Mouse (Mus musculus): Measurements from ENCODE around the gene Nppc.

Gene Nppc

DNA sequence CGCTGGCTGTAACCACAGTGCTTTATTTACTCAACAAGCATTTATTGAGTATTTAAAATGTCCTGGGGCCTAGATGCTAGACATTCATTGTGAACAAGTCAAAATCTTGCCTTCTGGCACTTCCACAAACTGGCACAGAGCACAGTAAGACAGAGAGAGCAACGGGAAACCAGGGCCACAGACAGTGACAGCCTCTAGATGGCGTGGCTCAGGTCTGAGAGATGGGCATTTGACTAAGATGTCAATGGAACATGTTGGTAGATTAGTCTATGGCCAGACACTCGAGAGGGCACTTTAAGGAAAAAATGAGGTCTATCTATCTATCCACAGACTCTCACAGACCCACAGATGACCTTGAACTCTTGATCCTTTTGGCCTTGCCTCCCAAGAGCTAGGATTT lies 17.7 kb downstream of the Nppc start:
- no peak for DNase-seq (ENCODE audit: low read depth, low spot score)

DNA sequence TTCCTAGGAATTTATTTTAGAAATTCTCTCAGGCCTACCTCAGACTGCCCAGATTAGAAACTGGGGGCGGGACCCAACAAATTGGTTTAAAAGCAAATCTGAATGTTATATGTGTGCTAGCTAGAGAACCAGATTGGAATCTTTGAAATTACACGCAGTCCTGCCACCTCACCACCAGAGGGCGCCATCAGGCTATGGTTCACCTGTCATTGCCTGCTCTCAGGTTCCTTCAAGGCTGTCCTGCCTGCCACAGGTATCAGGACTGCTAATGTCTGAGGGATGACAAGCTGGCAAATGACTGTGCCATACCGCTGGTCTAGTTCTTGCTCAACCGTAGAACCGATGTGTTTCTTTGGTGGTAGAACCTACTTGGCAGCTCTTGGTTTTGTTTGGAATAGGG lies 20.1 kb downstream of the Nppc start:
- DNase-seq (ENCODE audit: low read depth, low spot score) = peak; percentile 69

GRCm38 (mm10) chr1:86647517-86647916 lies 22.9 kb downstream of the Nppc start:
- peak; percentile 67 for DNase-seq (ENCODE audit: low read depth, low spot score)

- no peak for DNase-seq (ENCODE audit: low read depth, low spot score)
These were observed 27.1 kb downstream of the Nppc start for GRCm38 (mm10) chr1:86643101-86643809.

DNA sequence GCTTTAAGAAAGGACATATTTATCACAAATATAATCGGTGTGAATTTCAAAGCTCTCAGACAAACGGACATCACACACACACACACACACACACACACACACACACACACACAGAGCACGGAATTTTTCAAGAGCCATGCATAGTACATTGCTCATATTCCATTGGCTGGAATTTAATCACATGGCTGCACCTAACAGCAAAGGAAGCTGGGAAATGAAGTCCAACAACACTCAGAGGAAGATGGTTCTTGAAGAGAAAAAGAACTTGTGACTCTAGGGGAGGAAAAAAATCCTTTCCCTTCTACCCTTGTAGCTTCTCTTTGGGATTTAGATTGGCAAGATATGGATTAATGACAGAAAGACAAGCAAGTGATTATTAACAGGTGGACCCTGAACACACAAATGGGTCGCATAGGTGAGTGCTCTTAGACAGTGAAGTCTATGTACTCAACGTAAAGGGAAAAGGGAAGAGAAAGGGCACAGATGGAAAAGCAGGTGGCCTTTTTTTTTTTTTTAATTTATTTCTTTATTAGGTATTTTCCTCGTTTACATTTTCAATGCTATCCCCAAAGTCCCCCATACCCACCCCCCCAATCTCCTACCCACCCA lies 35.5 kb downstream of the Nppc start:
- DNase-seq (ENCODE audit: low read depth, low spot score) = peak; percentile 74

DNA sequence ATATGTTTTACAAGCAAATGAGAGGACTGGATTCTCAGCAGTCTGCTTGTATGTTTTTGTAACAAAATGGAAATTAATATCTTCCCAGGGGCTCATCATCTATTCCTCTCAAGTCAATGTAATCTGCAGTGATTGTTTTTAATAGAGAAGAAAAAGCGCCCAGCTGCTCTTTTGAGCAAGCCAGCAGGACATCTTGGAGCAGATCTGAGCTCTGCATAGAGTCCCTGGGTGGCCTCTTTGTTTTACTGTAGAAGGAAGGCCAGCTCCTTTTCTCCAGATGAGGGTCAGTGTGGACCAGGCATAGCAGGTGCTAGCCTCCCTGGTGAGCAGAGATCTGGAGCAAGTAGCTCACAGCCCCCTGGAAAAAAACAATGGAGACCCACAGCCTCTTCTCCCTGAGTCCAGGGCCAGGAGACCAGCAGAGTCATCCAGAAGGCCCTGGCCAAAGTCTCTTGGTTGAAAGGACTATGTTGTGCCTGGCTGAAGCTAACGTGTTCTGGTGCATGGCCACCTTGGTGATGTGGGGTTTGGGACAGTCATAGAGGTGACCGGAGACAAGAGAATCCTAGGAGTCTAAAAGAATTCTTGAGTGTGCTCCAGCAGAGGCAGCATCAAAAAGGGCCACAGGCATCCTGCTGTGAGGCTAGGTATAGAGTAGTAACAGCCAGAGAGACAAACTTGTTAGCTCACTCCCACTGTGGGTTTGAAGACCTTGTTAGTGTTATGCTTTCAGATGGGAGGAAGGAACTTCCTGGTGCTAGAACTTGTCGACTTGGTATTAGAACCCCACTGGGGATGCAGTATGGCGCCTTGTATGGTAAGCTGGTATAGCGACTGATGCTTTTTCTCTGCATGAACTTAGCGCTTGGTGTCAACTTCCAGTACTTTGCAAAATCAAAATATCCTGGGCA lies 36.3 kb downstream of the Nppc start:
- peak; percentile 20 for DNase-seq (ENCODE audit: low read depth, low spot score)

- no peak for DNase-seq (ENCODE audit: low read depth, low spot score)
These were observed 36.9 kb downstream of the Nppc start for GRCm38 (mm10) chr1:86633434-86633833.

DNA sequence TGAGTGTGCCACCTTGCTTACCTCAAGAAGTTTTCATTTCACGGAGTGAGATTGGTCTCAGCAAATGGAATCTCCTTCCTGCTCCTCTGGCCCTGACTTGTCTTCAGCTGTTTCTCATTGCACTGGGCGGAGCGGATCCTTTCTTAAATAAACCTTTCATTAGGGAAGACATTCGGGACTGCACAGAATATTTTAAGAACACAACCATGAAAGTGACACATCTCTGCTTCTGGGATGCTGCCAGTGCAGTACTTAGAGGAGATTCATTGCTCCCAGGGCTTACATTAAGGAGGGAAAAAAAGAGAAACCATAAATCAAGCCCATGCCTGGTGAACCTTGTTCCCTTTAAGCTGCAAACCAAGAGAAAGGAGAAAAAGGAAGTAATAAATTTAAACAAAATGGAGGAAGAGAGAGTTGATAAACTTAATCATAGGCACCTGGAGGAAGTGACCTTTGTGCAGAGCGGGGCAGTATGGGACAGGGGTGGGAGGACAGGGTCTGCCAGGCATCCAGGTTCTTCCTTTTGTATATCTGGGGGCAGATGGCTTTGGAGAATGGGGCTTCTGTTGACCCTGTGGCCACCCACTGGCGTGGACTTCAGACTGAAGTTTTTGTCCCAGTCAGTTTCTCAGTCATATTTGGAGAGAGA lies 37.5 kb downstream of the Nppc start:
- DNase-seq (ENCODE audit: low read depth, low spot score) = no peak

DNA sequence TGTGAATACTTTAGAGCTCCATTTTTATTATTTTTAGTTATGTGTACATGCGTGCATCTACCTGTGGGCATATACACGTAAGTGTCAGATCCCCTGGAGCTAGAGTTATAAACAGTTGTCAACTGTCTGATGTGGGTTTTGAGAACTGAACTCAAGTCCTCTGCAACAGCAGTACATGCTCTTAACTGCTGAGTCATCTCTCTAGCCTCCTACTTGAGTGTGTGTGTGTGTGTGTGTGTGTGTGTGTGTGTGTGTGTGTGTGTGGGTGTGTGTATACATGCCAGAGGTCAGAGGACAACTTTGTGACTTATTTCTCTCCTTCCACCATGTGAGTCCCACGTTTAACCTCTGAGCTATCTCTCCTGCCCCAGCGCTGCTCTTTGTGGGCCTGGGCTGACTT lies 39.8 kb downstream of the Nppc start:
- no peak for DNase-seq (ENCODE audit: low read depth, low spot score)

GRCm38 (mm10) chr1:86629936-86630335 lies 40.4 kb downstream of the Nppc start:
- no peak for DNase-seq (ENCODE audit: low read depth, low spot score)

DNA sequence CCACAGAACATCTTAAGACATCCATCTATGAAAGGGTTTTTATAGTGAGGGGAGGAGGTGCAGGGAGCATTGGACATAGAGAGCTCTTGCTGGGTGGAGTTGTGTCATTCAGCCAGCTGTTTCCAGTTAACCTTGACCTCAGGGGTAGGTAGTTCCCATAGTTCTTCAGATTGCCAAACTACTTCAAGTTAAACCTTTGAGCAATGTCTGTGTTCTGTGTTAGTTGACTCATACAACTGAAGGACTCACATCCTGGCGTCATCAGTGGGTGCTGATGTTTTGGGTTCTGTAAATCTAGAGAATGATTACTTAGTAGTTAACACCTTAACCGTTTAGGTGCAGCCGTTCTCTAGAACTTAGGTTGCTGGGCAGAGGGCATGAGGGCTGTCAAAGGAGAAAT lies 42.1 kb downstream of the Nppc start:
- no peak for DNase-seq (ENCODE audit: low read depth, low spot score)

GRCm38 (mm10) chr1:86623001-86624000 lies 47.1 kb downstream of the Nppc start:
- peak; percentile 14 for DNase-seq (ENCODE audit: low read depth, low spot score)

DNA sequence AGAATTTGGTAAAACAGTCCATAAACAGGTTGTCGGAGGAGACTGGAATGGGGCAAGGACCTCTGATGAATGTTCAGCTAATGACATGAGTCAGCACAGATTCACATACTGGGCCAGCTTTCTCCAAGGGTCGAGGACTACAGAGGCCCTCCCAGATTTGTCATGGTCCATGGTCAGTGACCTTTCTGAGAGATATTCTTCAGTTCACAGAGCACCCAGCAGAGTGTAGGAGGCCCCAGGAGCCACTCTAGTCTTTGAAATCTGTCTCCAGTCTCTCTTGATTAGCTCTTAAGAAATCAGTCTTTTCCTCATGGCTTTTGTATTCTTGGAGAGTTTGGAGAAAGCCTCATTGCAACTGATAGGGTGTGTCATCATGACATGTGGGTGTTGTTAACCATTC lies 48.1 kb downstream of the Nppc start:
- no peak for DNase-seq (ENCODE audit: low read depth, low spot score)

DNA sequence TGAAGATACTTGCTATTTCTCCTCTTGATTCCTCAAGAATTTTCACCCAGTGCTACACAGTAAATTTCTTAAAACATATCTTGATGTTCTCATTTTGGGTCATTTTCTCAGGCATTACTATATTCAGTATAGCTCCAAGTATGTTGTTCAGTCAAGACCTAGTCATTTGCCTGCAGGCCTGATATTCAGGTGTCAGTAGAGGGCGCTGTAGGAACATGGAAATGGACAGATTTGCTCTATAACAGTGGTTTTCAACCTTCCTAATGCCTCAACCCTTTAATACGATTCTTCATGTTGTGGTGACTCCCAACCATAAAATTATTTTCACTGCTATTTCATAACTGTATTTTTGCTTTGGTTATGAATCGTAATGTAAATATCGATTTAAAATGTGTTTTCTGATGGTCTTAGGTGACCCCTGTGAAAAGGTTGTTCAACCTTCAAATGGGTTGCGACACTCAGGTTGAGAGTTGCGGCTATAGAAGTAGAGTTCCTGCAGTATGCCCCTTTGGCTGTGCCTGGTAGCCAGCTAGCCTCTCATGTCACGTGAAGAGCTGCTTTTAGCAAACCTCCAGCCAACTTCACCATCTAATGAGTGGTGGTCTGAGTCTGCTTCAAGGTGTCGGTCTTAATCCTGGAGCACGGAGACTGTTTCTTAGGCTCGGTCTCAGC lies 51.8 kb downstream of the Nppc start:
- DNase-seq (ENCODE audit: low read depth, low spot score) = peak; percentile 68

Measured in R1 (cell line).